Mouse (Mus musculus): ENCODE results near the gene D230025D16Rik.

D230025D16Rik gene

DNA sequence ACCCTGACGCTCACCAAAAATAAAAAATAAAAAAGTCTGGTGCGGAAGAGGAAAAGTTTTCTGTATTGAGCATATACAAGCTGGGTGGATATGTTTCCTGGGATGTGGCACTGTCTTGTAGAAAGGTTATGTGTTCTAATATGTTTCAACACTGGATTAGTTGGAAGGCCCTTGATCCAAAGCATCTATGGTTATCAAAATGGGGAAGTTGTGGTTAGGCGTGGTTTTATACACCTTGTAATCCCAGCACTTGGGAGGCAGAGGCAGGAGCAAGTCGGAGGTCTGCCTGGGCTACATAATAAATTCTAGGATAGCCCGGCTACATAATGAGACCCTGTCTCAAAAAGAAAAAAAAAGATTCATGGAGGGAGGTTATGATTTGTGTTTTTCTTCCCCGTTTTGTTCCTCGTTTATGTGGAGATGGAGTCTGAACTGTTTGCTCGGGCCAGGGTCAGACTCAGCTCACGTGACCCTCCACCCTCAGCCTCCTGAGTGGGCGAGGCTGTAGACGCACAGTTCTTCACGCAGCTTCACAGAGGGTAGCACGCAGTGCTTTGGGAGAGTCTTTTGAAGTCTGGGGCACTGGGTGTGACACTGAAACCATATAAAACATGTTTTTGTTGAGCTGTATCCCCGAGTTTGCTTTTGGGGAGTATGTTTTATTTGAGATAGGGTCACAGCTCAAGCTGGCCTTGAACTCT is 12.6 kb downstream of the D230025D16Rik start:
- DNase-seq (ENCODE audit: low read depth) = no peak

- DNase-seq (ENCODE audit: low read depth) = no peak
These were observed 16.1 kb downstream of the D230025D16Rik start for GRCm38 (mm10) chr8:105241016-105241415.

DNA sequence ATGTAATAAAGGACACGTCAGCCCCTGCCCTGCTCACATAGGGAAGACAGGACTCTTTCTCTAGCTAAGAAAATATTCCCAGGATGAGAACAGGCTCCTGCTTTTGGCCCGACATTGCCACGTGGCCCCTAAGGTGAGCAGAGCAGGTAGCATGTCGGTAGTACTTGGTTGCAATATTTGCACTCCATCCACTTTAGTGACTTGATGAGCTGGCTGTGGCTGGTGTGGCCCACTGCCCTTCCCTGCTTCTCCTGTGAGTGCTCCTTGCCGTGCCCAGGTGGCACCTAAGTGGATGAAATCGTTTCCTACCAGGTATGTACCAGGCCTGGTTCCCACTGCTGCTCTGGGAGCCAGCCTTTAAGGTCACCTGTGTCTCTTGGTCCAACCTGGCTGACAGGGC is 27.0 kb downstream of the D230025D16Rik start:
- no peak for DNase-seq (ENCODE audit: low read depth)

DNA sequence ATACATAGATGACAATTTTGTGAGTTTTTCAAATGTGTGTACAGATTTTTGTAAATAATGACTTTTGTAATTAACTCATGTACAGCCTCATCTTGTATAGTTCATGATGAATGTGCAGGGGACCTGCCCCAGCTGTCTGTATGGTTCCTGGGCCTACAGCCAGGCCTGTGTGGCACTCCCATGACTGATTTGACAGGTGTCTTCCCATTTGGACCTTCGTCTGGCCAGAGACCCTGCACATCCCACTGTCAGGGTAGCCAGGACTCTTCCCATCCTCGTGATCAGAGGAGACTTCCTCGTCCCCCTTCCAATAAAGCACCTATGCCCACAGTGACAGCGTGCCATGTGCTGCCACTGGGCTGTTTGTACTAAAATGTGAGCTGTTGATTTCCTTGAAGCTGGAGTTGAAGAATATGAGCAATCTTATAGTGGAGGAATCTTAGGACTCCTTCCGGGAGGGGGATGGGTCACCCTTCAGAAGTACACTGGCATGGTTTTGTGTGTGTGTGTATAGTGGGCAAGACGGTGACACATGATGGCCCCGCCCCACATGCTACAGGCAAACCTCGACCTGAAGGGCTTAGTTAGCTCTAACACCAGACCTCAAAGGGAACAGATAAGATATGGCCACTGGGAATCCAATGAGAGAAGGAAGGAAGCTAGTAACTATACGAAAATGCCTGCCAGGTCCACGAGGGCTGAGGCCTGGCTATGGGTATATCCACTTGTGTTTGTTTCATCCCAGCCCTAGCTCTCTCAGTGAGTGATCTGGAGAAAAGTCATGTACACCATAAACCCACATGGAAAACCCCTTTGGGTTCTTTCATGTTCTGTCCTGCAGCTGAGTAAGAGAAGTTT is 28.0 kb downstream of the D230025D16Rik start:
- DNase-seq (ENCODE audit: low read depth) = no peak

GRCm38 (mm10) chr8:105253766-105254151 is 28.8 kb downstream of the D230025D16Rik start:
- DNase-seq (ENCODE audit: low read depth) = no peak

- DNase-seq (ENCODE audit: low read depth) = peak; percentile 90
These were observed 29.4 kb downstream of the D230025D16Rik start for GRCm38 (mm10) chr8:105254152-105254965.

- peak; percentile 57 for DNase-seq (ENCODE audit: low read depth)
These were observed 30.0 kb downstream of the D230025D16Rik start, which contains the start of gene B3gnt9 for GRCm38 (mm10) chr8:105254966-105255350. TSS of gene B3gnt9 (minus strand) at chr8:105255153.

DNA sequence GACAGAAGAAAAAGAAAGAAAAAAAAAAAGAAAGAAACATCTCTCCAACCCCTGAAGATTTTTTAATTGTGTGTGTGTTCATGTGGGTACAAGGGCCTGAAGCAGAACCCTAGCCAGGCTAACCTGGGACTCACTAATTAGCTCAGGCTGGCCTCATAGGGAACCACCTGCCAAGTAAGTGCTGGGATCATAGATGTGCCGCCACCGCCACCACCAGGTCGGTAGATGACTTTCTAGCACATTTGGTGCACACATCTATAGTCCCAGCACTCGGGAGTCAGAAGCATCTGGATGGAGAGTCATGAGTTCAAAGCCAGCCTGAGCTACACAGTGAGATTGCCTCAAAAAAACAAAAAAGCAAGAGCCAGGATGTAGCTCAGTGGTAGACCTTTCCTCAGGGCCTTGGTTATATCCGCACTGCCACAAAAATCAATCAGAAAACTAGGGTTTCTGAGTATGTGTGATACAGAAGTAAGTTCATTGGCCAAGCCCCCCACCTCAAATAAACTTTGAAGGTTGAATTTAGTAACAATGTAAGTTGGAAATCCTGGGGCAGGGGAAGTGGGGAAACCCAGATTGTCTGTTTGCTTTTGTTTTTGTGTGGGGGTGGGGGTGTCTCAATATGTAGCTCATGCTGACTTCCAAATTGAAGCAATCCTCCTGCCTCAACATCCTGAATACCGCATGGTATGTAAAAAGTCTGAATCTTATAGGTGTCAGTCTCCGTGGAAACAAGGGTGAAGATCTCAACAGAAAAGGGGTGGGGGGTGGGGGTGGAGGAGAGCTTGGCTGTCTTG is 32.6 kb downstream of the D230025D16Rik start:
- DNase-seq (ENCODE audit: low read depth) = no peak

DNA sequence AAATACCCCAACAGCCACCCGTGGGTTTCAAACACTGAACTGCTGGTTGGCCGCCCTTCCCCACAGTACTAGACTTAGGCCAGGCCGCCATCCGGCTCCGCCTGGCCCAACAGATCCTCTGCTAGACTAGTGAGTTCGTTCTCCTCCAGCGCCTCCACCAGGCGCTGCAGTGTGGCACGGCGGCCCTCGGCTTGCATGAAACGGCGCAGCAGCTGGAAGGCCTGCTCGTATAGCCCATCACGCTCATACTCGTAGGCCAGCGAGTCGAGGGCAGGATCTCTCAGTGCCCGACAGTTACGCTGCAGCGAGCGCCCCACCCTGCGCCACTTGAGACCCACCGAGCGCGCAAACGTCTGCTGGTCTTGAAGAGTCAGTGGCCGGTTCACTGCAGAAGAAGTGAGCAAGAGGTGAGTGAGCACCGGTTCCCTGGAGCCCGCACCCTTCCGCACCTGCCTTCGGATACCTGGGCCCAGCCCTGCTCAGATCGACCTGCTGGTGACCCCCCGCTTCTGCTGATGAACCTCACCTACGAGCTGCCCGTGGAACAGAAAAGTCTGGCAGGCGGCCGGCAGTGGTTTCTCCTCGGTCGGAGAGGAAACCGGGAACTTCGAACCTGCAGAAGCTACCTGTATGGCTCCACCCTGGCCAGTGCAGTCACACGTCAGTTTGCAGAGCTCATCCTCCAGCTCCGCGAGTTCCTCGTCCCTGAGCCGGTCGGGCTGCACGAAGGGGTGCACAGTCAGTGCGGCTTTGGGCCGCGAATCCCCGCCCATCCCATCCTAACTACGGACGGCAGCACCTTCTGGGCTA is 34.2 kb downstream of the D230025D16Rik start:
- no peak for DNase-seq (ENCODE audit: low read depth)

- peak; percentile 82 for DNase-seq (ENCODE audit: low read depth)
These were observed 34.9 kb downstream of the D230025D16Rik start for GRCm38 (mm10) chr8:105259721-105260320.

- DNase-seq (ENCODE audit: low read depth) = no peak
These were observed 35.6 kb downstream of the D230025D16Rik start for GRCm38 (mm10) chr8:105260371-105261099.

DNA sequence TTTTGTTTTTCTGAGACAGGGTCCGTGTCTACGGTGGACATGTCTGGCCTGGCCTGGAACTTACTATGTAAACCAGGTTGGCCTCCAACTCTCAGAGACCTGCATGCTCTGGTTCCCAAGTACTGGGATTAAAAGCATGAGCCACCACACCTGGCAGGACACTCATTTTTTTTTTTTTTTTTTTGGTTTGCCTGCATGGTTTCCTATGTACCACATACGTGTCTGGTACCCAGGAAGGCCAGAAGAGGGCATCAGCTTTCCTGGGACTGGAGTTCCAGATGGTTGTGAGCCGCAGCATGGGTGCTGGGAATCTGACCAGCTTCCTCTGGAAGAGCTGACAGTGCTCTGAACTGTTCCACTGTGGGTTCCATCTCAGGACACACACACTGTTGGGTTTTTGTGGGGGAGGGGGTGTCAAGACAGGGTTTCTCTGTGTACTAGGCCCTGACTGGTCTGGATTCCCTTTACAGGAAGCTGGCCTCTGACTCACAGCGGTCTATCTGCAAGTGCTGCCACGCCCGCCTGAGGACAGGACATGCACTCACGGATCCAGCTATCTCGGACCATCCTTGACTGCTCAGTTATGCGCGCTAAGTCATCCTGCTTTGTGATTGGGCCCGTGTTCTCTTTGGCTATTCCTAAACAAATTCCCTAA is 36.5 kb downstream of the D230025D16Rik start:
- DNase-seq (ENCODE audit: low read depth) = no peak

DNA sequence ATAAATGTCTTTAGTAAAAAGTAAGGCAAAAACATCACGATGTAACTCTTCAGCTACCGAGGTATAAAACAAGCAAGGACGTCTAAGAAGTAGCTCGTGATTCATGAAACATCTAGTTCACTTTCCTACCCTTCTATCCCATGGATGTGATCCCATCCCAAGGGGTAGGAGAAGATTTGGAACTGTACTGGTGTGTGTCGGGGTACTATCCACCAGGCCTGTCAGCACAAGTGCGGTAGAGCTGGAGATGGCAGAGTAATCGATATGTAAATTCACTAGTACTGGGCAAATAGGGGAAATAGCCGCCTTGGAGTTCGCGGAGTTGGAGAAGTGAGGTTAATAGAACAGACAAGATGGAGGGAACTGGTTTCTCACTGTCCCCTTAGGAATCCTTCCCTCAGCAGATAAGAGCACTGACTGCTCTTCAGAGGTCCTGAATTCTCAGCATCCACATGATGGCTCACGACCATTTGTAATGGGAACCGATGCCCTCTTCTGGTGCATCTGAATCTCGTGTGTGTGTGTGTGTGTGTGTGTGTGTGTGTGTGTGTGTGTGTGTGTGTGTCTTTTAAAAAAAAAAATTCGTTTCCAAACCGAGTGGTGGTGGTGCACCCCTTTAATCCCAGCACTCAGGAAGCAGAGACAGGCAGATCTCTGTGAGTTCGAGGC is 38.4 kb downstream of the D230025D16Rik start:
- DNase-seq (ENCODE audit: low read depth) = no peak

- peak; percentile 75 for DNase-seq (ENCODE audit: low read depth)
These were observed 39.4 kb downstream of the D230025D16Rik start, which contains the start of the genes Tradd and Fbxl8 for GRCm38 (mm10) chr8:105264024-105264982. TSS of gene Tradd (minus strand) at chr8:105264609. TSS of gene Fbxl8 (plus strand) at chr8:105264648.

DNA sequence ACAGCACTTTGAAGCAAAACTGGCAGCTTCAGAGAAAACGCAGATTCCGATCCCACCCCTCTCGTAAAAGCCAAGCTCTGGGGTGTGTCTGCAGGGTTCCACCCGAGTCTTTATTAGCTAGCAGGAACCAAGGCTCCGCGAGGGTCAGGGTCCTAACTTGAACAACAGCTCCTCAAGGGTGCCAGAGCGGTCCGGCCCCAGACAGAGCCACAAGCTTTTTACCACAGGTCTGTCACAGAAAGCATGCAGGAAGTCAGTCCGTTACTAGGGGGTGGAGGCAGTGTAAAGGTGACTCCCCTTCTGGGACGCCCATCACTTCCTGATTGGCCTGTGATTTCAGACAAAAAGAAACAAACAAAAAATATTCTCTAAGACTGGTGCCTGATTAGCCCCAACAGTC is 40.2 kb downstream of the D230025D16Rik start:
- DNase-seq (ENCODE audit: low read depth) = peak; percentile 78

DNA sequence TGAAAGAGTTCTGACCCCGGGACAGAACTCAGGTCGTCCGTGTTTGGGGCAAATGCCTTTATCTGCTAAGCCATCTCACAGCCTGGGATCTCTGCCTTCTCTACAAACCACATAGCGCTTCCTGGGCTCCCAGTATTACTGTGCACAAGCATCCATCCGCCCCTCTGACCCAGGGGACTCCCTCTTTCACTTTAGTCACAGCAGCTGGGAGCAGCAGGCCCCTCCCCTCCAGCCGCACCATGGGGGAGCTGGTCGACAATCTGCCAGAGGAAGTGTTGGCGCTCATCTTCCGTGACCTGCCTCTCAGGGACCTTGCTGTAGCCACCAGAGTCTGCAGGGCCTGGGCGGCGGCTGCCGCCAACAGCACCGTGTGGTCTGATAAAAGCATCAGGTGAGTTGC is 41.8 kb downstream of the D230025D16Rik start:
- peak; percentile 43 for DNase-seq (ENCODE audit: low read depth)
